Mouse (Mus musculus): ENCODE data around the gene Cd2bp2. TPM values are rescaled to one million over a fixed set of nuclear protein-coding genes. Genes with fewer than 3 reads are reported as not detected.
"Not testable (repeated sequence)": the region's sequence is repeated elsewhere in the genome, so short reads cannot be mapped to it uniquely, and the experiment has no call there.

Gene Cd2bp2
- polyA plus RNA-seq, 1 experiment from 2014 or later = 96.5 TPM

- Histone ChIP-seq H3K9me3 (ENCODE audit: control insufficient read depth, low read length) (no peaks in the 10 kb centered on the region), H3K4me2 (ENCODE audit: low read depth, low read length, severe bottlenecking) (no peak overlapping the region), H3K9ac (ENCODE audit: low read length) (no peak overlapping the region), H3K4me1 (replicated peaks; ENCODE audit: control insufficient read depth, insufficient read depth, low read length) (no peaks in the 10 kb centered on the region), H3K36me3 (ENCODE audit: control insufficient read depth, insufficient read depth, low read length) (peaks cover 7% of the 10 kb centered on the region), H3K4me3 (ENCODE audit: low read depth, low read length) (no peak overlapping the region), H3K27me3 (ENCODE audit: control insufficient read depth, insufficient read depth, low read length) (no peaks in the 10 kb centered on the region), H3K27ac (ENCODE audit: low read depth, low read length) (no peak overlapping the region)
- DNase-seq (ENCODE audit: low spot score) (no peak), ATAC-seq (replicated peaks; ENCODE audit: low FRiP score) (no peak)
- WGBS = 74% methylated on average over 10 of the region's 10 CpGs
Measured at GRCm38 (mm10) chr7:127187351-127187750, 8.5 kb downstream of the Cd2bp2 start.

GRCm38 (mm10) chr7:127185601-127186000 is 10.2 kb downstream of the Cd2bp2 start:
- Histone ChIP-seq H3K27ac (ENCODE audit: low read depth, low read length) (no peak overlapping the region), H3K36me3 (ENCODE audit: control insufficient read depth, insufficient read depth, low read length) (no peaks in the 10 kb centered on the region), H3K27me3 (ENCODE audit: control insufficient read depth, insufficient read depth, low read length) (no peaks in the 10 kb centered on the region), H3K4me2 (ENCODE audit: low read depth, low read length, severe bottlenecking) (no peak overlapping the region), H3K9me3 (ENCODE audit: control insufficient read depth, low read length) (no peaks in the 10 kb centered on the region), H3K9ac (ENCODE audit: low read length) (no peak overlapping the region), H3K4me3 (ENCODE audit: low read depth, low read length) (no peak overlapping the region), H3K4me1 (replicated peaks; ENCODE audit: control insufficient read depth, insufficient read depth, low read length) (no peaks in the 10 kb centered on the region)
- WGBS = 69% methylated on average over 3 of the region's 3 CpGs
- ATAC-seq (replicated peaks; ENCODE audit: low FRiP score) = no peak
- DNase-seq (ENCODE audit: low spot score) = no peak

- H3K4me2 ChIP-seq (ENCODE audit: low read depth, low read length, severe bottlenecking) = no peak overlapping the region
- no peak overlapping the region for H3K27ac ChIP-seq (ENCODE audit: low read depth, low read length)
- ATAC-seq (replicated peaks; ENCODE audit: low FRiP score) (no peak), DNase-seq (ENCODE audit: low spot score) (no peak)
- 43% methylated on average over 1 of the region's 1 CpGs for WGBS
- no peaks in the 10 kb centered on the region for H3K4me1 ChIP-seq (replicated peaks; ENCODE audit: control insufficient read depth, insufficient read depth, low read length)
- H3K9ac ChIP-seq (ENCODE audit: low read length) = no peak overlapping the region
- no peaks in the 10 kb centered on the region for H3K27me3 ChIP-seq (ENCODE audit: control insufficient read depth, insufficient read depth, low read length)
- H3K9me3 ChIP-seq (ENCODE audit: control insufficient read depth, low read length) = no peaks in the 10 kb centered on the region
- no peak overlapping the region for H3K4me3 ChIP-seq (ENCODE audit: low read depth, low read length)
- no peaks in the 10 kb centered on the region for H3K36me3 ChIP-seq (ENCODE audit: control insufficient read depth, insufficient read depth, low read length)
Measured at GRCm38 (mm10) chr7:127184720-127185119, 11.1 kb downstream of the Cd2bp2 start.

GRCm38 (mm10) chr7:127183828-127184227 is 12.0 kb downstream of the Cd2bp2 start:
- WGBS = 79% methylated on average over 6 of the region's 6 CpGs
- Histone ChIP-seq H3K9me3 (ENCODE audit: control insufficient read depth, low read length) (no peaks in the 10 kb centered on the region), H3K4me1 (replicated peaks; ENCODE audit: control insufficient read depth, insufficient read depth, low read length) (no peaks in the 10 kb centered on the region), H3K27ac (ENCODE audit: low read depth, low read length) (no peak overlapping the region), H3K4me2 (ENCODE audit: low read depth, low read length, severe bottlenecking) (no peak overlapping the region), H3K36me3 (ENCODE audit: control insufficient read depth, insufficient read depth, low read length) (no peaks in the 10 kb centered on the region), H3K4me3 (ENCODE audit: low read depth, low read length) (no peak overlapping the region), H3K9ac (ENCODE audit: low read length) (no peak overlapping the region), H3K27me3 (ENCODE audit: control insufficient read depth, insufficient read depth, low read length) (no peaks in the 10 kb centered on the region)
- DNase-seq (ENCODE audit: low spot score) = no peak
- no peak for ATAC-seq (replicated peaks; ENCODE audit: low FRiP score)

GRCm38 (mm10) chr7:127183345-127183744 is 12.5 kb downstream of the Cd2bp2 start:
- DNase-seq (ENCODE audit: low spot score) = no peak
- no peaks in the 10 kb centered on the region for H3K4me1 ChIP-seq (replicated peaks; ENCODE audit: control insufficient read depth, insufficient read depth, low read length)
- 84% methylated on average over 8 of the region's 8 CpGs for WGBS
- no peak overlapping the region for H3K27ac ChIP-seq (ENCODE audit: low read depth, low read length)
- H3K9me3 ChIP-seq (ENCODE audit: control insufficient read depth, low read length) = no peaks in the 10 kb centered on the region
- H3K4me2 ChIP-seq (ENCODE audit: low read depth, low read length, severe bottlenecking) = no peak overlapping the region
- no peak overlapping the region for H3K9ac ChIP-seq (ENCODE audit: low read length)
- H3K27me3 ChIP-seq (ENCODE audit: control insufficient read depth, insufficient read depth, low read length) = no peaks in the 10 kb centered on the region
- H3K4me3 ChIP-seq (ENCODE audit: low read depth, low read length) = no peak overlapping the region
- no peaks in the 10 kb centered on the region for H3K36me3 ChIP-seq (ENCODE audit: control insufficient read depth, insufficient read depth, low read length)
- ATAC-seq (replicated peaks; ENCODE audit: low FRiP score) = no peak

GRCm38 (mm10) chr7:127181724-127182123 is 14.1 kb downstream of the Cd2bp2 start:
- 38% methylated on average over 3 of the region's 3 CpGs for WGBS
- H3K4me3 ChIP-seq (ENCODE audit: low read depth, low read length); H3K36me3 ChIP-seq (ENCODE audit: control insufficient read depth, insufficient read depth, low read length); ATAC-seq (replicated peaks; ENCODE audit: low FRiP score); H3K4me1 ChIP-seq (replicated peaks; ENCODE audit: control insufficient read depth, insufficient read depth, low read length); H3K4me2 ChIP-seq (ENCODE audit: low read depth, low read length, severe bottlenecking); H3K27ac ChIP-seq (ENCODE audit: low read depth, low read length); H3K9ac ChIP-seq (ENCODE audit: low read length); H3K9me3 ChIP-seq (ENCODE audit: control insufficient read depth, low read length); DNase-seq (ENCODE audit: low spot score); H3K27me3 ChIP-seq (ENCODE audit: control insufficient read depth, insufficient read depth, low read length): not testable (repeated sequence)

- no peaks in the 10 kb centered on the region for H3K36me3 ChIP-seq (ENCODE audit: control insufficient read depth, insufficient read depth, low read length)
- no peaks in the 10 kb centered on the region for H3K4me1 ChIP-seq (replicated peaks; ENCODE audit: control insufficient read depth, insufficient read depth, low read length)
- 87% methylated on average over 2 of the region's 2 CpGs for WGBS
- H3K4me3 ChIP-seq (ENCODE audit: low read depth, low read length) = no peak overlapping the region
- no peak for ATAC-seq (replicated peaks; ENCODE audit: low FRiP score)
- no peak overlapping the region for H3K27ac ChIP-seq (ENCODE audit: low read depth, low read length)
- no peak for DNase-seq (ENCODE audit: low spot score)
- no peak overlapping the region for H3K9ac ChIP-seq (ENCODE audit: low read length)
- H3K9me3 ChIP-seq (ENCODE audit: control insufficient read depth, low read length) = no peaks in the 10 kb centered on the region
- H3K27me3 ChIP-seq (ENCODE audit: control insufficient read depth, insufficient read depth, low read length) = no peaks in the 10 kb centered on the region
- H3K4me2 ChIP-seq (ENCODE audit: low read depth, low read length, severe bottlenecking) = no peak overlapping the region
Measured at GRCm38 (mm10) chr7:127180783-127181182, 15.1 kb downstream of the Cd2bp2 start.

- ATAC-seq (replicated peaks; ENCODE audit: low FRiP score) (no peak), DNase-seq (ENCODE audit: low spot score) (no peak)
- no peaks in the 10 kb centered on the region for H3K27me3 ChIP-seq (ENCODE audit: control insufficient read depth, insufficient read depth, low read length)
- H3K4me2 ChIP-seq (ENCODE audit: low read depth, low read length, severe bottlenecking) = no peak overlapping the region
- H3K4me1 ChIP-seq (replicated peaks; ENCODE audit: control insufficient read depth, insufficient read depth, low read length) = no peaks in the 10 kb centered on the region
- H3K9me3 ChIP-seq (ENCODE audit: control insufficient read depth, low read length) = no peaks in the 10 kb centered on the region
- no peak overlapping the region for H3K27ac ChIP-seq (ENCODE audit: low read depth, low read length)
- H3K36me3 ChIP-seq (ENCODE audit: control insufficient read depth, insufficient read depth, low read length) = no peaks in the 10 kb centered on the region
- no peak overlapping the region for H3K9ac ChIP-seq (ENCODE audit: low read length)
- 81% methylated on average over 4 of the region's 4 CpGs for WGBS
- no peak overlapping the region for H3K4me3 ChIP-seq (ENCODE audit: low read depth, low read length)
Measured at GRCm38 (mm10) chr7:127176937-127177336, 18.9 kb downstream of the Cd2bp2 start.

- no peak overlapping the region for H3K4me3 ChIP-seq (ENCODE audit: low read depth, low read length)
- DNase-seq (ENCODE audit: low spot score) = no peak
- 91% methylated on average over 5 of the region's 5 CpGs for WGBS
- no peak overlapping the region for H3K27ac ChIP-seq (ENCODE audit: low read depth, low read length)
- H3K27me3 ChIP-seq (ENCODE audit: control insufficient read depth, insufficient read depth, low read length) = no peaks in the 10 kb centered on the region
- no peaks in the 10 kb centered on the region for H3K36me3 ChIP-seq (ENCODE audit: control insufficient read depth, insufficient read depth, low read length)
- no peaks in the 10 kb centered on the region for H3K4me1 ChIP-seq (replicated peaks; ENCODE audit: control insufficient read depth, insufficient read depth, low read length)
- no peak for ATAC-seq (replicated peaks; ENCODE audit: low FRiP score)
- no peak overlapping the region for H3K4me2 ChIP-seq (ENCODE audit: low read depth, low read length, severe bottlenecking)
- no peaks in the 10 kb centered on the region for H3K9me3 ChIP-seq (ENCODE audit: control insufficient read depth, low read length)
- H3K9ac ChIP-seq (ENCODE audit: low read length) = no peak overlapping the region
Measured at GRCm38 (mm10) chr7:127166501-127166900, 29.3 kb downstream of the Cd2bp2 start.

Measured in forebrain, embryonic 11.5 days (tissue).